Mouse (Mus musculus) cerebellum, adult 8-10 months (tissue): ENCODE measurements around the gene Cp.
A peak's percentile ranks its signal among the peaks of the same experiment; 100 is the strongest.
"Not testable (repeated sequence)": the region's sequence is repeated elsewhere in the genome, so short reads cannot be mapped to it uniquely, and the experiment has no call there.

Experiments used
- DNase-seq: peaks from one replicate; pipeline ENCODE4 v3.0.0; 2022

Gene Cp

GRCm38 (mm10) chr3:19956885-19957284 lies at the start of gene Cp:
Cp (plus strand) TSS chr3:19957054.
- no peak for DNase-seq

GRCm38 (mm10) chr3:19948552-19948951 lies 8.3 kb upstream of the Cp start:
- no peak for DNase-seq

GRCm38 (mm10) chr3:19949401-19949800 lies 7.5 kb upstream of the Cp start:
- DNase-seq, result not testable (repeated sequence)

- no peak for DNase-seq
These were observed 3.4 kb upstream of the Cp start for GRCm38 (mm10) chr3:19953425-19953824.

- no peak for DNase-seq
These were observed 3.0 kb upstream of the Cp start for GRCm38 (mm10) chr3:19953865-19954264.

- no peak for DNase-seq
These were observed 1.2 kb downstream of the Cp start for GRCm38 (mm10) chr3:19958031-19958430.

- no peak for DNase-seq
These were observed 2.1 kb downstream of the Cp start for GRCm38 (mm10) chr3:19958983-19959382.

GRCm38 (mm10) chr3:19960570-19961114 lies 3.8 kb downstream of the Cp start:
- no peak for DNase-seq

GRCm38 (mm10) chr3:19961341-19961740 lies 4.5 kb downstream of the Cp start:
- DNase-seq, result no peak

- DNase-seq, result no peak
These were observed 6.1 kb downstream of the Cp start for GRCm38 (mm10) chr3:19962769-19963513.

- DNase-seq, result no peak
These were observed 7.9 kb downstream of the Cp start for GRCm38 (mm10) chr3:19964625-19965188.

- DNase-seq, result no peak
These were observed 8.4 kb downstream of the Cp start for GRCm38 (mm10) chr3:19965239-19965638.

GRCm38 (mm10) chr3:19966072-19966471 lies 9.2 kb downstream of the Cp start:
- DNase-seq, result no peak

GRCm38 (mm10) chr3:19978474-19978873 lies 21.6 kb downstream of the Cp start:
- no peak for DNase-seq

GRCm38 (mm10) chr3:19981156-19981555 lies 24.3 kb downstream of the Cp start:
- DNase-seq, result no peak

- DNase-seq, result no peak
These were observed 26.0 kb downstream of the Cp start for GRCm38 (mm10) chr3:19982846-19983245.

GRCm38 (mm10) chr3:19986123-19986522 lies 29.3 kb downstream of the Cp start:
- DNase-seq, result no peak

- DNase-seq, result no peak
These were observed 33.2 kb downstream of the Cp start for GRCm38 (mm10) chr3:19990031-19990430.

- no peak for DNase-seq
These were observed 35.5 kb downstream of the Cp start for GRCm38 (mm10) chr3:19992388-19992787.

GRCm38 (mm10) chr3:19999551-19999950 lies 42.7 kb downstream of the Cp start:
- no peak for DNase-seq

GRCm38 (mm10) chr3:20000806-20001205 lies 44.0 kb downstream of the Cp start:
- DNase-seq, result no peak

- DNase-seq, result no peak
These were observed 45.9 kb downstream of the Cp start for GRCm38 (mm10) chr3:20002786-20003185.

- no peak for DNase-seq
These were observed 47.6 kb downstream of the Cp start for GRCm38 (mm10) chr3:20004422-20004821.

- peak; percentile 13 for DNase-seq
These were observed 48.8 kb downstream of the Cp start for GRCm38 (mm10) chr3:20005611-20006010.

GRCm38 (mm10) chr3:20007275-20007674 lies 50.4 kb downstream of the Cp start:
- no peak for DNase-seq
